Mouse (Mus musculus): Measurements from ENCODE around the gene Itih3. TPM values are rescaled to one million over a fixed set of nuclear protein-coding genes. Genes with fewer than 3 reads are reported as not detected.

Itih3 gene
- 0.48 and 0.57 TPM in 2 replicates for polyA plus RNA-seq (2014; fragmentation: Nextera tagmentation; extraction: Ambion mirVana)

DNA sequence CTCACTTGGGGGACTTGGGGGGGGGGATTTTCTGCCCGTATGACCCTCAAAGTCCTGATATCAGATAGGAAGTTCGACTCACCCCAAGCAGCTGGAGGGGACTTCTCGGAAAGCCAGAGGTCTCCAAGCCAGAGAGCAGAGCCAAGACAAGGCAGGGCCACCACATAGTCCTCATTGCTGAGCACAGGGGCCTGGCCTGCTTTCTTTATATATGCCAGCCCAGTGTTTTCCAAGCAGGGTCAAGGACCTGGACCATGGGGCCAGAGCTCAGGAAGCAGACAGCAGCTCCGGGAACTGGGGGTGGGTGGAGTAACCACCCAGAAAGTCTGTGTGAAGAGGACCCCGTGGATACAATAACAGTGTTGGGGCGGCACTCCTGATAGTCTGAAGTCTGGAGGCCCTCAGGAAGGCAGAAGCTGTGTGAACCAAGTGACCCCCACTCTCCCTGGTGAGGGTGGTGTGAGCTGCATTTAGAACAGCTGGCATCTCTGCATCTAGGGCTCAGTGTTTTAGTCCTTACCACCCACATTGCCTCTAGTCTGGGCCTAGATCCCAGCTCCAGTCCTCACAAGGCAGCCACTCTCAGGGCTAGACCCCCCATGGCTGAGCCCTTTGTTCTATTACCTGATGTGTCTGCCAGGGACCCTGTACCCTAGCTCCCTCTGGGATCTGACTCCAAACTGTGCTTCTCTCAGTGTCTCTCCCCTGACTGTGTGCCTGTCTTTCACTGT lies at the start of gene Itih3:
Itih3 (minus strand) TSS at position 386 of the 731 bp plus-strand sequence.
- no peak for ATAC-seq (ENCODE audit: low FRiP score)
- DNase-seq (ENCODE audit: low spot score, missing footprints) = no peak
- Histone ChIP-seq H3K27me3 (ENCODE audit: control insufficient read depth, insufficient read depth, low read length) (no peaks in the 10 kb centered on the region), H3K27ac (ENCODE audit: low read depth, low read length) (no peak within 1 kb of the TSS), H3K9ac (ENCODE audit: low read length) (no peak within 1 kb of the TSS), H3K9me3 (ENCODE audit: control insufficient read depth, low read length) (no peaks in the 10 kb centered on the region), H3K36me3 (ENCODE audit: control insufficient read depth, insufficient read depth, low read length) (no peaks in the 10 kb centered on the region), H3K4me1 (ENCODE audit: control insufficient read depth, insufficient read depth, low read length) (no peaks in the 10 kb centered on the region), H3K4me3 (ENCODE audit: low read depth, low read length) (no peak within 1 kb of the TSS), H3K4me2 (no peak within 1 kb of the TSS)
- 76% methylated on average over 6 of the region's 6 CpGs for WGBS

DNA sequence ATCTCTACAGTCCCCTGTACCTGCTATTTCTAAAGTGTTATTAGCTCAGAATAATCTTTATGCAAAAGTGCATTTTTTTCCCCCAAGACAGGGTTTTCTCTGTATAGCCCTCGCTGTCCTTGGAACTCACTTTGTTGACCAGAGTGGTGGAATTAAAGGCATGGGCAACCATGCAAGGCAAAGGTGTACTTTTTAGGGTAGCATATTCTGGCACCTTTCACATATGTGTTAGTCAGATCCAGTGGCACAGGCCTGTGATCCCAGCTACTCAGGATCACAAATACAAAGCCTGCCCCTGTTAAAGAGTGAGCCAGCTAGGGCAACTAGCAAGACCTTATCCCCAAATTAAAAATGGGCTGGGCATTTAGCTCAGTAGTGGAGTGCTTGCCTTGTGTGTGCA lies 36.8 kb upstream of the Itih3 start:
- no peak overlapping the region for H3K4me3 ChIP-seq (ENCODE audit: low read depth, low read length)
- H3K9ac ChIP-seq (ENCODE audit: low read length) = no peak overlapping the region
- H3K27ac ChIP-seq (ENCODE audit: low read depth, low read length) = no peak overlapping the region
- WGBS = 94% methylated on average over 1 of the region's 1 CpGs
- no peaks in the 10 kb centered on the region for H3K36me3 ChIP-seq (ENCODE audit: control insufficient read depth, insufficient read depth, low read length)
- no peak for ATAC-seq (ENCODE audit: low FRiP score)
- H3K9me3 ChIP-seq (ENCODE audit: control insufficient read depth, low read length) = no peaks in the 10 kb centered on the region
- DNase-seq (ENCODE audit: low spot score, missing footprints) = no peak
- no peaks in the 10 kb centered on the region for H3K27me3 ChIP-seq (ENCODE audit: control insufficient read depth, insufficient read depth, low read length)
- no peaks in the 10 kb centered on the region for H3K4me1 ChIP-seq (ENCODE audit: control insufficient read depth, insufficient read depth, low read length)
- H3K4me2 ChIP-seq = no peak overlapping the region

DNA sequence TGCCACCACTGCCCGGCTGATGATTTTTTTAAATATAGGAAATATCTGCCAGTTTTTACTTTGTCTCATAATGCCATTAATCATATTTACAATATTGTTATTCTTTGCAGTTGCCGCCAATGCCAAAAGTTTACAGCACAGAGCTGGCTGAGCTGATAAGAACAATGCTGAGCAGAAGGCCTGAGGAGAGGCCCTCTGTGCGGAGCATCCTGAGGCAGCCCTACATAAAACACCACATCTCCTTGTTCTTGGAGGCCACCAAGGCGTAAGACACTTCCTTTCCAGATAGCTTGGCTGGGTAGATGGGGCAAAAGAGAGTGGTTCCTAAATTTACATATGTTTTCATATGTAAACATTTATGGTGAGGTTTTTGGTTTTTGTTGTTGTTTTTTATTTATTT lies 35.5 kb upstream of the Itih3 start:
- H3K27me3 ChIP-seq (ENCODE audit: control insufficient read depth, insufficient read depth, low read length) = no peaks in the 10 kb centered on the region
- H3K4me2 ChIP-seq = no peak overlapping the region
- DNase-seq (ENCODE audit: low spot score, missing footprints) (no peak), ATAC-seq (ENCODE audit: low FRiP score) (no peak)
- H3K9ac ChIP-seq (ENCODE audit: low read length) = no peak overlapping the region
- no peaks in the 10 kb centered on the region for H3K36me3 ChIP-seq (ENCODE audit: control insufficient read depth, insufficient read depth, low read length)
- H3K4me3 ChIP-seq (ENCODE audit: low read depth, low read length) = no peak overlapping the region
- no peaks in the 10 kb centered on the region for H3K4me1 ChIP-seq (ENCODE audit: control insufficient read depth, insufficient read depth, low read length)
- H3K27ac ChIP-seq (ENCODE audit: low read depth, low read length) = no peak overlapping the region
- no peaks in the 10 kb centered on the region for H3K9me3 ChIP-seq (ENCODE audit: control insufficient read depth, low read length)
- 91% methylated on average over 4 of the region's 4 CpGs for WGBS

DNA sequence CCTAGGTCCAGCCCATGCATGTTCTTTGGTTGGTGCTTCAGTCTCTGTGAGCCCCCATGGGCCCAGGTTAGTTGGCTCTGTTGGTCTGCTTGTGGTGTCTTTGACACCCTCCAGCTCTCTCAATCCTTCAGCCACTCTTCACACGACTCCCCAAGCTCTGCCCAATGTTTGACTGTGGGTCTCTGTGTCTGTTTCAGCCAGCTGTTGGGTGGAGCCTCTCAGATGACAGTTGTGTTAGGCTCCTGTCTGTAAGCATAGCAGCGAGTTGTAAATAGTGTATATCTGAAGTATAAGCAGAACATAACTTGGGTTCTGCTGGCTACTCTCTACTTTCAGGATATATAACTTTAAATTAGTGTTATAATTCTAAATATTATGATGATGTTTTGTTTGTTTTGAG lies 35.0 kb upstream of the Itih3 start:
- no peaks in the 10 kb centered on the region for H3K27me3 ChIP-seq (ENCODE audit: control insufficient read depth, insufficient read depth, low read length)
- H3K36me3 ChIP-seq (ENCODE audit: control insufficient read depth, insufficient read depth, low read length) = no peaks in the 10 kb centered on the region
- 85% methylated on average over 2 of the region's 2 CpGs for WGBS
- ATAC-seq (ENCODE audit: low FRiP score) = no peak
- H3K27ac ChIP-seq (ENCODE audit: low read depth, low read length) = no peak overlapping the region
- no peaks in the 10 kb centered on the region for H3K9me3 ChIP-seq (ENCODE audit: control insufficient read depth, low read length)
- H3K9ac ChIP-seq (ENCODE audit: low read length) = no peak overlapping the region
- no peak for DNase-seq (ENCODE audit: low spot score, missing footprints)
- no peaks in the 10 kb centered on the region for H3K4me1 ChIP-seq (ENCODE audit: control insufficient read depth, insufficient read depth, low read length)
- H3K4me2 ChIP-seq = no peak overlapping the region
- H3K4me3 ChIP-seq (ENCODE audit: low read depth, low read length) = no peak overlapping the region

DNA sequence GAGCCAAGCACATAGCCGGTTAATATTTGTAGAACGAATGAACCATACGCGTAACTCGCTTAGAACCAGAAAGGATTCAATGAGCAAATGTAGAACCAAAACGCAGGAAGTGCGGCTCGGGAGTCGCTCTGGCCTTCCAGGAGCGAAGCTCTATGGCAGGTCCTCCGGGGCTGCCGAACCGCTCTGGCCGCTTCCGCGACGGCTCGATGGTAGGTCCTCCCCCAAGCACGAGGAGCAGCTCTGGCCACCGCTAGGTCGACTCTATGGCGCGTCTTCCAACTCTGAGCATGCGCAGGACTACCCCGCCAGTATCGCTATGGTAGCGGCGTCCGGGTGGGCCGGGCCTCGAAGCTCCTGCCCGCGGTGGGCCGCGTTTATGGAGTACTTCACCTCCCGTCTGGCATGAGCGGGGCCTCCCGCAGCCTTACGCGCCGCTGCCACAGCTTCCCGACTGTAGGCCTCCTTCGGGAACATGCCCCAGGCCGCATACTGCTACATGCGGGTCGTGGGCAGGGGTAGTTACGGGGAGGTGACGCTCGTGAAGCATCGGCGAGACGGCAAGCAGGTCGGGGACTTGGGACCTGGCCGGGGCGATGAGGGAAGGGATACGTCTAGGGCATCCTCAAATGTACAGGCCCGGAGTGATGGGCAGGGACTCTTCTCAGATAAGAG lies 27.7 kb upstream of the Itih3 start, which contains the start of gene Nek4:
Nek4 (plus strand) TSS at position 224 of the 672 bp plus-strand sequence.
- Histone ChIP-seq H3K27ac (ENCODE audit: low read depth, low read length) (peak within 1 kb of the TSS; percentile 30; the same call in 1 of the 2 replicates), H3K9me3 (ENCODE audit: control insufficient read depth, low read length) (no peaks in the 10 kb centered on the region), H3K36me3 (ENCODE audit: control insufficient read depth, insufficient read depth, low read length) (no peaks in the 10 kb centered on the region), H3K9ac (ENCODE audit: low read length) (peak within 1 kb of the TSS; percentile 92), H3K4me1 (ENCODE audit: control insufficient read depth, insufficient read depth, low read length) (peaks cover 7% of the 10 kb centered on the region), H3K4me3 (ENCODE audit: low read depth, low read length) (peak within 1 kb of the TSS; percentile 77), H3K4me2 (peak within 1 kb of the TSS; percentile 78), H3K27me3 (ENCODE audit: control insufficient read depth, insufficient read depth, low read length) (no peaks in the 10 kb centered on the region)
- DNase-seq (ENCODE audit: low spot score, missing footprints) (peak; percentile 98), ATAC-seq (ENCODE audit: low FRiP score) (peak; percentile 98)
- WGBS = under 1% methylated on average over 57 of the region's 57 CpGs

DNA sequence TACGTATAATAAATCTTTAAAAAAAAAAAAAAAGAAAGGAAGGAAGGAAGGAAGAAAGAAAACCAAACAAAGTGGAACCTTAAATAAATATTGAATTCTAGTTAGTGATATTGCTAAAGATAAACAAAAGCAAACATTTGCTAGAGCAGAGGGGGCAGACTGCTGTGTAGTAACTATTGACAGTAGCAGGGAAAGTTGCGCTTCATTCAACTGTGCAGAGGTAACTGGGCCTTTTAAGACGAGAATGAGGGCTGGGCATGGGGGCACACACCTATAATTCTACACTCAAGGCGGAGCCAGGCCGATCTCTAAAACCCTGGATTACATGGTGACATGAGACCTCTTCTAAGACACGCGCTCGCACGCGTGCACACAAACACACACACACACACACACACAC lies 26.4 kb upstream of the Itih3 start:
- Histone ChIP-seq H3K4me2 (no peak overlapping the region), H3K27ac (ENCODE audit: low read depth, low read length) (no peak overlapping the region), H3K9me3 (ENCODE audit: control insufficient read depth, low read length) (no peaks in the 10 kb centered on the region), H3K36me3 (ENCODE audit: control insufficient read depth, insufficient read depth, low read length) (no peaks in the 10 kb centered on the region), H3K4me1 (ENCODE audit: control insufficient read depth, insufficient read depth, low read length) (peaks cover 7% of the 10 kb centered on the region), H3K27me3 (ENCODE audit: control insufficient read depth, insufficient read depth, low read length) (no peaks in the 10 kb centered on the region), H3K9ac (ENCODE audit: low read length) (no peak overlapping the region), H3K4me3 (ENCODE audit: low read depth, low read length) (no peak overlapping the region)
- WGBS = 97% methylated on average over 10 of the region's 10 CpGs
- ATAC-seq (ENCODE audit: low FRiP score) (no peak), DNase-seq (ENCODE audit: low spot score, missing footprints) (no peak)

DNA sequence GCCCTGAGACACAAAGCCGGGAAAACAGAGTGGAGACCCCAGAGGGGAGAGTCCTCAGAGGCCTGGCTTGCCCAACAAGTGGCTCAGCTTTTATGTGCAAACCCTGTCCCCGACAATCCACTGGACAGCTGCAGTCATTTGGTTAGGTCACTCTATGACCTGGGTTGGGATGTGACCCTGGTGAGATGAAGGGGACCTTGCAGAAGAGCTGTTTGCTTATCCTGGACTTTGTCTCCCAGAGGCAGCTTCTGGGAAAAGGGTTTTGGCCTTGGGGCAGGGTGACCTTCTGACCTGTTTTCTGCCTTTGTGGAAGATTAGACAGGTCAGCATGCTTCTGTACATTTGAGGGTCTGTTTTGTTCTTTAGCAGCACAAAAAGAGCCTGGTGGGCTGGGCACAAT lies 21.2 kb upstream of the Itih3 start:
- Histone ChIP-seq H3K4me2 (no peak overlapping the region), H3K4me3 (ENCODE audit: low read depth, low read length) (no peak overlapping the region), H3K9me3 (ENCODE audit: control insufficient read depth, low read length) (no peaks in the 10 kb centered on the region), H3K9ac (ENCODE audit: low read length) (no peak overlapping the region), H3K27ac (ENCODE audit: low read depth, low read length) (no peak overlapping the region), H3K36me3 (ENCODE audit: control insufficient read depth, insufficient read depth, low read length) (no peaks in the 10 kb centered on the region), H3K27me3 (ENCODE audit: control insufficient read depth, insufficient read depth, low read length) (no peaks in the 10 kb centered on the region), H3K4me1 (ENCODE audit: control insufficient read depth, insufficient read depth, low read length) (no peaks in the 10 kb centered on the region)
- DNase-seq (ENCODE audit: low spot score, missing footprints) (no peak), ATAC-seq (ENCODE audit: low FRiP score) (no peak)
- 76% methylated on average over 2 of the region's 2 CpGs for WGBS

DNA sequence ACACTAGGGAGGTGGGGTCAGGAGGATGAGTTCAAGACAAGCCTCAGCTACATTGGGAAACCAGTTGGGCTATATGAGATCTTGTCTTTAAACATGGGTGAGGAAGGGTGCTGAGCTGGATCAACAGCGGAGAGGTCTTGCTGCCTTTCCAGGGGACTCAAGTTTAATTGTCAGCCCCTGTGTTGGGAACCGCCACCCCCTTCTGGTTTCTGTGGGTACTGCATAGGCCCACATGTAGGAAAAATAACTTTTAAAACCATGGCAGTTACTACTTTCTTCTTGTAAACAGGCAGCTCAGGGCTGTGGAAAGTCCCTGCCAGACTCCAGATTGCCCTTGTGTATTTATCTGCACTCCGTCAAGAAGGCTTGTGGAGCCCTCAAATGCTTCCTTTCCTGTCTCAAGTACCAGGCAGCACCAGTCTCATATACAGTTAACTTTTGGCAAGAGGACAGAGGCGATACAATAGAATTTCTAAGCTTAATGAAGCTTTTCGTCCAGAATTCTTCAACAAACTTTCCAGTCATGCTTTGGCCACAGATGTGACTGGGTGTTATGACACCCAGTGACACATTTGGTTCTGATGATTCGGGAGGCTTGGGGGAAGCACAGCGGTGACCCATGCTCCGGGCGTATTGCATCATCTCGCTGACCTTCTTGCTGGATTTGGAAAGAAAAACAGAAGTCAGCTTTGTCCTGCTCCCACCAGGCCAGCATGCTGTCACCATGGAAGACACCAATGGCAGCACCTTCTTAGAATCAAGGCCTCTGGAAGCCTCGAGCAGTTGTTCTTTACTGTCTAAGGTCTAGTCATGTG lies 20.5 kb upstream of the Itih3 start:
- ATAC-seq (ENCODE audit: low FRiP score) = no peak
- H3K4me1 ChIP-seq (ENCODE audit: control insufficient read depth, insufficient read depth, low read length) = no peaks in the 10 kb centered on the region
- H3K4me3 ChIP-seq (ENCODE audit: low read depth, low read length) = no peak overlapping the region
- H3K27me3 ChIP-seq (ENCODE audit: control insufficient read depth, insufficient read depth, low read length) = no peaks in the 10 kb centered on the region
- H3K4me2 ChIP-seq = no peak overlapping the region
- peak; percentile 93 for DNase-seq (ENCODE audit: low spot score, missing footprints)
- no peak overlapping the region for H3K9ac ChIP-seq (ENCODE audit: low read length)
- no peaks in the 10 kb centered on the region for H3K9me3 ChIP-seq (ENCODE audit: control insufficient read depth, low read length)
- 70% methylated on average over 11 of the region's 11 CpGs for WGBS
- H3K27ac ChIP-seq (ENCODE audit: low read depth, low read length) = no peak overlapping the region
- H3K36me3 ChIP-seq (ENCODE audit: control insufficient read depth, insufficient read depth, low read length) = no peaks in the 10 kb centered on the region

DNA sequence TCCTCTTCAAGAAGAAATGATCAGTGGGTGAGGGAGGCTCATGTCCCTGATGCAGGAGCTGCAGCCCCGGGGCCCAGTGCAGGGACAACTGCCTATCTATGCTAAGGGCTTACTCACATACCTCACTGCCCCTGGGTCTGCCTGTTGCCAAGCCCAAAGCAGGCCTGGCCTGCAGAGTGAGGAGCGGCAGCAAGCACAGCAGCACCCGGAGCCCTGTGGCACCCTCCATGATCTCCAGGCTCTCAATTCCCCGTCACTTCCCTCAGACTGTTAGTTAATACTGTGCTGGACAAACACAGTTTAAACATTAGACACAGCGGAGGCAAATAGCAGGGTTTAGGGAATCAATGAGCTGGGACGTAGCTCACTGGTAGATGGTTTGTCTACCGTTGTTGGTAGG lies 19.5 kb upstream of the Itih3 start, which contains the start of gene Itih1:
Itih1 (minus strand) TSS at position 252 of the 400 bp plus-strand sequence.
- WGBS = 88% methylated on average over 7 of the region's 7 CpGs
- no peaks in the 10 kb centered on the region for H3K4me1 ChIP-seq (ENCODE audit: control insufficient read depth, insufficient read depth, low read length)
- no peaks in the 10 kb centered on the region for H3K9me3 ChIP-seq (ENCODE audit: control insufficient read depth, low read length)
- no peaks in the 10 kb centered on the region for H3K36me3 ChIP-seq (ENCODE audit: control insufficient read depth, insufficient read depth, low read length)
- no peak for DNase-seq (ENCODE audit: low spot score, missing footprints)
- no peak within 1 kb of the TSS for H3K9ac ChIP-seq (ENCODE audit: low read length)
- ATAC-seq (ENCODE audit: low FRiP score) = no peak
- no peak within 1 kb of the TSS for H3K27ac ChIP-seq (ENCODE audit: low read depth, low read length)
- no peaks in the 10 kb centered on the region for H3K27me3 ChIP-seq (ENCODE audit: control insufficient read depth, insufficient read depth, low read length)
- H3K4me3 ChIP-seq (ENCODE audit: low read depth, low read length) = no peak within 1 kb of the TSS
- no peak within 1 kb of the TSS for H3K4me2 ChIP-seq
